Mouse (Mus musculus) c-Kit-negative CD71-positive TER-119-positive erythroid progenitor cells, embryonic 14.5 days (primary cell): ENCODE measurements around the gene Tmem150c.

Experiments
- DNase-seq: peaks from one replicate; pipeline ENCODE4 v3.0.0-alpha.2; 2013; ENCODE audit warnings: low read depth, low spot score

Gene Tmem150c

GRCm38 (mm10) chr5:100159638-100159973 is at the start of gene Tmem150c:
TSS of gene Tmem150c (minus strand) at chr5:100159808.
- DNase-seq = no peak

GRCm38 (mm10) chr5:100209093-100209492 is 49.5 kb upstream of the Tmem150c start:
- no peak for DNase-seq

GRCm38 (mm10) chr5:100206675-100207074 is 47.1 kb upstream of the Tmem150c start:
- no peak for DNase-seq

GRCm38 (mm10) chr5:100205519-100206189 is 46.0 kb upstream of the Tmem150c start:
- DNase-seq = no peak

- no peak for DNase-seq
Measured at GRCm38 (mm10) chr5:100200805-100201204, 41.2 kb upstream of the Tmem150c start.

GRCm38 (mm10) chr5:100200296-100200695 is 40.7 kb upstream of the Tmem150c start:
- DNase-seq = no peak

- DNase-seq = no peak
Measured at GRCm38 (mm10) chr5:100199092-100199853, 39.7 kb upstream of the Tmem150c start.

GRCm38 (mm10) chr5:100197476-100197875 is 37.9 kb upstream of the Tmem150c start:
- DNase-seq = no peak

GRCm38 (mm10) chr5:100196854-100197431 is 37.3 kb upstream of the Tmem150c start:
- no peak for DNase-seq

GRCm38 (mm10) chr5:100196397-100196796 is 36.8 kb upstream of the Tmem150c start:
- DNase-seq = no peak

GRCm38 (mm10) chr5:100191438-100192190 is 32.0 kb upstream of the Tmem150c start:
- DNase-seq = no peak

- DNase-seq = no peak
Measured at GRCm38 (mm10) chr5:100187035-100187901, 27.7 kb upstream of the Tmem150c start.

GRCm38 (mm10) chr5:100186618-100187017 is 27.0 kb upstream of the Tmem150c start:
- no peak for DNase-seq

GRCm38 (mm10) chr5:100185895-100186294 is 26.3 kb upstream of the Tmem150c start:
- DNase-seq = no peak

- DNase-seq = no peak
Measured at GRCm38 (mm10) chr5:100181011-100181410, 21.4 kb upstream of the Tmem150c start.

GRCm38 (mm10) chr5:100178781-100179165 is 19.2 kb upstream of the Tmem150c start:
- no peak for DNase-seq

- DNase-seq = no peak
Measured at GRCm38 (mm10) chr5:100178122-100178780, 18.6 kb upstream of the Tmem150c start.

- no peak for DNase-seq
Measured at GRCm38 (mm10) chr5:100177547-100177946, 17.9 kb upstream of the Tmem150c start.

GRCm38 (mm10) chr5:100176096-100176495 is 16.5 kb upstream of the Tmem150c start:
- DNase-seq = no peak

- no peak for DNase-seq
Measured at GRCm38 (mm10) chr5:100175582-100175981, 16.0 kb upstream of the Tmem150c start.

GRCm38 (mm10) chr5:100172104-100172503 is 12.5 kb upstream of the Tmem150c start:
- DNase-seq = no peak
